Mouse (Mus musculus) lung, adult 2 months (tissue): ENCODE measurements around the gene Sh3bp1.

ENCODE experiments used
- CTCF ChIP-seq: fragments of 200-500 bp; IDR thresholded peaks from 2 replicates; pipeline ENCODE4 v1.5.1; 2011; ENCODE audit warnings: mild to moderate bottlenecking, low read length, control low read depth; ENCODE audit not compliant: insufficient read depth
- POLR2A ChIP-seq: fragments of 200-500 bp; IDR thresholded peaks from 2 replicates; pipeline ENCODE4 v1.6.1; 2011; ENCODE audit warnings: low read depth, mild to moderate bottlenecking, control low read depth, low read length, borderline replicate concordance; ENCODE audit errors: extremely low read depth

- TF ChIP-seq CTCF (peak; percentile 44), POLR2A (no peak)
Observed at GRCm38 (mm10) chr15:78869775-78870174, 29.8 kb upstream of the Sh3bp1 start.
